Mouse (Mus musculus): ENCODE measurements around the gene Alpl.

The Alpl gene

DNA sequence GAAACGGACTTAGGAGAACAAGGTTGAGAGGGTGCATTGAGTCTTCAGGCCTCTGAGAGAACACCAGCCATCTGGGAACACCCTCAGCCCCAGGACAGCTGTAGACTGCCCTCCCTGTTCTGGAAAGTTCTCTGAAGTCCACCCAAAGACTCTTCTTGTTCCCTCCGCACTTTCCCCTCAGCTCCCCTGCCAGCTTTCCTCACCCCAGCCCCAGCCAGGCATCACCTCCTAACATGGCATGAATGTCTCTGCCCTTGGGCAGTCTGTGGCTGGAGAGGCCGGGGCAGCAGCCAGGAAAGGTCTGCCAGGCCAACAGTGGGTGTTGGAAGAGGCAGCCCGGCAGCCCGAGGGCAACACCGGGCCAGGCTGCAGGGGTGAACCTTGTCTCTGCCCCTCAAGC is 27.4 kb downstream of the Alpl start:
- no peak for DNase-seq

DNA sequence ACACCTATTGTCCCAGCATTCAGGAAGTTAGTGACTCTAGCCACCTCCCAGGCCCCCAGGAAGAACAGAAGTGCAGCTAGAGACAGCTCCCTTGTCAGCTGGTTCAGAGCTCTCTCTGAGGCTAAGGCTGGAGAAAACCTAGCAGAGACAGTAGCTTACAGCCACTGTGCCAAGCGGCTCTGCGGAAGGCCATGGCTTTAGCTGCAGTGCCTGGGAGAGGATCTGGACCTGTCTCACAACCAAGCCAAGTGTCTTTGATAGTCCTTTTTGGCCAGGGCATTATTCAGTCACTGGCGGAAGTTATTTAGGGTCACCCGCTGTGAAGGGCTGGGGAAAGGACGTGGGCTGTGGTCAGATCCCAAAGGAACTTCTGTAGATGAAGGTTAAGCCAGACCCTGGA is 27.8 kb downstream of the Alpl start:
- no peak for DNase-seq

DNA sequence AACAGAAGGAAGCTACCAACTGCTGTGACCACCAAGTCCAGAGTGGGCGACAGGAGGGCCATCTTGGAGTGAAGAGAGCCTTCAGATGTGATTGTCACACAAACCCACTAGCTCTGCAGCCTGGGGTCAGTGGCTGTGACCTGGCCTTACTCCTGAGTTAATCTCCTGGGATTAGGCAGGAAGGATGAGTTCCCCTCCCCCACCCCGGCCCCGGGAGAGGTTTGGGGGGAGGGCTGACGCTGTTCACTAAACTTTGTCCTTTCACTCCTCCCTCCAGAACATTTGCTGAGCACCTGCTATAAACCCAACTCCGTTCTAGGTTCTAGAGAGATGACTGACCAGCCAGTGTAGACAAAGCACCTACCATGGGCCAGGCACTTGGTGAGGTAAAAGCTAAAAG is 29.8 kb downstream of the Alpl start:
- no peak for DNase-seq

DNA sequence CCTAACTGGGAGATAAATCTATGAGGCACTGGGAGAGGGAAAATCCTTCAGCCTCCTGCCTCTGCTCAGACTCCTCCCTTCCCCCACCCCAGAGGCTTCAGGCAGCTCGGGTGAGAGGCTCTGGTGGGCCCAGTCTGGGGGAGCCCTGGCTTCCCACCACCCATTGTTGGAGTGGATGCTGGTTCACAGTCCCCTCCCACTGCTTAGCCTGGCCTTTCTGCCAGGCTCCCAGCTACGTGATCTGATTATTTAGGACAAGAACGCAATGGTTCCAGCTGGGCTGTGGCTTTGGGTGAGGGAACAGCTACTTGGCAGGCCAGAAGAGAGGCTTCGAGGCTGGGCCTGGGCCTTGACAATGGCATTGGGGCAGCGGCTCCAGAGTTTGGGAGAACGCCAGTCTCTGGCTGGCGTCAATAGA is 30.6 kb downstream of the Alpl start:
- peak; percentile 54 for DNase-seq

DNA sequence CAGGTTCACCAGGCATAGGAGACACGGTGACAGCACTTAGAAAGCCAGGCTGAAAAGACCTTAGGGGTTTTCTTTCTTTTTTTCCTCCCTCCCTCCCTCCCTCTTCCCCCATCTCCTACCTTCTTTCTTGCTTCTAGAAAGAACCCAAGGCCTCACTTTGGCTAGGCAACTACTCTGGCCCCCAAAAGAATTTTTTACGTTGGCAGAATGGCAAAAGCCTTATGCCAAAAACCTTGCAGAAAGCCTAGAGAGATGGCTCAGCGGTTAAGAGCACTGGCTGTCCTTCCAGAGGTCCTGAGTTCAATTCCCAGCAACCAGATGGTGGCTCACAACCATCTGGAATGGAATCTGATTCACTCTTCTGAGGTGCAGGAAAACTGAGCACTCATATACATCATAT is 31.6 kb downstream of the Alpl start:
- DNase-seq: no peak

DNA sequence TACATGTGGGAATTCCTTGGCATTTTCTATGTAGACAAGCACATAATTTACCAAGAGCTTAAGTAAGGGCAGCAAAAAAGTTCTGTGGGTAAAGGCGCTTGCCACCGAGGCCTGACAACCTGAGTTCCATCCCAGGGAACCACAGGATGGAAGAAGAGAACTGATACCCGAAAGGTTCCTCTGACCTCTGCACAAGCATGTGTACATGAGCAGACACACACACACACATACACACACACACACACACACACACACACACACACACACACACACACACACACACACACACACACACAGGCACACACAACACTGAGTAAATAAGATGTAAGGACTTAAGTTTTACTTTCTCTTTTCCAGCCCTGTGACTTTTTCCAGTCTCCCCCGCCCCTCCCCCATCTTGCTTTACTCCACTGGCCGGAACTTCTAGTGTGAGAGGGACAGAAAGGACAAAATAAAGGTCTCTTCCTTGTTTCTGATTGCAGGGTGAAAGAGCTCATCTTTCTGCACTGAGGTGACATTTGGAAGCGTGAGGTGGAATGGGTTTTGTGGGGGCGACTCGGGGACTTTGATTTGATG is 32.2 kb downstream of the Alpl start:
- no peak for DNase-seq

DNA sequence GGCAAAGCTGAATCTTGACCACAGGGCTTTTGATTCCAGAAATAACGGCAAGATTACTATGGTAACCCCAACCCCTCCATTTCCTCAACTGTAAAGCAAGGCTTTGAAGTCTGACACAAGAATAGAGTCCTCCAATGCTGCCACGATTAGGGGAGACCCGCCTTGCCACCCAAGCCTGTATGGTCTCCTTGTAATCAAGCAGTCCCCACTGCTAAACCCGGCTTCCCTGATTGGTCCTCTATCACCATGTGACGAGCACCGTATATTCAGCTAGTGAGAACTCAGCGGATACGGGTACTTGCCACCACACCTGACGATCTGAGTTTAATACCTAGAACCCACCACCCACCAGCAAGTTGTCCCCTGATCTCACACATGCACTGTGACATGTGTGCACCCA is 33.3 kb downstream of the Alpl start:
- no peak for DNase-seq

DNA sequence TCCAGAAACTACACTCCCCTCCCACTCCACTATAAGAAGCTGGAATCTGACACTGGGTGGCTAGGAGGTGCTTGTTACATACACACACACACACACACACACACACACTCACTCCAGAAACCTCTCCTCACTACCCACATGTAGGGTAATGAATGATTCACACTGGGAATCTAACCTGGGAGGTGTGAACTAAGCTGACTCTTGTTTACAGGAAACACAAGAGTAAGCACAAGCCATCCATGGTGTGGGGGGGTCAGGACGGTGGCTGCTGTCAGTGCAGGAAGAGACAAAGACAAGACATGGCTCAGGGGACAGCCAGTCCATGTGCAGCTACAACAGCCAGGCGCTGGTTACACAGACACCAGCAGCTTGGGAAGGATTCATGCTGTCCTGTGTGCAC is 41.7 kb downstream of the Alpl start:
- DNase-seq: no peak

DNA sequence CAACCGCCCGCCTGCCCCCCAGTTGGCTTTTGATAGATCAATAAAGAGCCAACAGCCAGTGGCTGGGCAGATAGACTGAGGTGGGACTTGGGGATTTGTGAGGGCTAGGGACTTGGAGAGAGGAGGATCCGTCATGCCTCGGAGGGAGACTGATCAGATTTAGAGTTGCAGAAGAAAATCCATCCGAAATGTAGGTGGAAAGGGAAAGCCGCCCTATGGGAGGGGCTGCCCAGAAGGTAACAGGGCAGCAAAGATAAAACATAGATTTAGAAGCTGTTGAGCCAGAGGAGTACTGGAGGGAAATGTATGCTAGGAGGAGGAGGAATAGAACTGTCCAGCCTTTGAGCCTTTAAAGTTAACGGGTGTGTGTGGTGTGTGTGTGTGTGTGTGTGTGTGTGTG is 43.0 kb downstream of the Alpl start:
- no peak for DNase-seq

DNA sequence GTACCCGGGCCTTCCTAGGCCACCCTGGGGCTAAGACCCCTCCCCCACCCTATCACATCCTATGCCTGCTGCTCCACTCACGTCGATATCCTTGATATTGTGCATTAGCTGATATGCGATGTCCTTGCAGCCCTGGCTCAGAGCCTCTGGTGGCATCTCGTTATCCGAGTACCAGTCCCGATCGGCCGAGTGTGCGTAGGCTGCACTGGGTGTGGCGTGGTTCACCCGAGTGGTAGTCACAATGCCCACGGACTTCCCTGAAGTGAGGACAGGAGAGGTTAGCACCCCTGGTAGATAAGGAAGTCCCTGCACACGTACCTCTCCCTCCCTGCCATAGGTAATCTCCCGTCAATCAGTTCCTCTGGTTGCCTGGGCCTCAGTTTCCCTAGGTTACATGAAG is 43.7 kb downstream of the Alpl start:
- no peak for DNase-seq

DNA sequence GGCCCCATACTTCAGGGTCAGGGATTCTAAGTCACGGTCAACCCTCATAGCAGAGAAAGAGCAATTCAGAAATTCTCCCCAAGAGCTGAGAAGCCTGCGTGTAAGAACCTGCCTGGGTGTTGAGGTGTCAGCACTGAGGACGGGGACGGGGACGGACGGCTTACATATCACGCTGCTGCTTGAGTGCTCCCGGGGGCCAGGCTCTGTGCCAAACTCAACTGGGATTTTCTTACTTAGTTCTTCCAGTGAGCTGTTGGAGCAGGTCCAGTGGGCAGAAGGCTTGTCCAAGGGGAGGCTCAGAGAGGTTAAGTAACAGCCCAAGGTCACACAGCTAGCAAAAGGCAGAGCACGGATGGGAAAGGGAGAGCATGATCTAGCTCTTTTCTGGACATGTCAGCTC is 44.5 kb downstream of the Alpl start:
- DNase-seq: no peak

DNA sequence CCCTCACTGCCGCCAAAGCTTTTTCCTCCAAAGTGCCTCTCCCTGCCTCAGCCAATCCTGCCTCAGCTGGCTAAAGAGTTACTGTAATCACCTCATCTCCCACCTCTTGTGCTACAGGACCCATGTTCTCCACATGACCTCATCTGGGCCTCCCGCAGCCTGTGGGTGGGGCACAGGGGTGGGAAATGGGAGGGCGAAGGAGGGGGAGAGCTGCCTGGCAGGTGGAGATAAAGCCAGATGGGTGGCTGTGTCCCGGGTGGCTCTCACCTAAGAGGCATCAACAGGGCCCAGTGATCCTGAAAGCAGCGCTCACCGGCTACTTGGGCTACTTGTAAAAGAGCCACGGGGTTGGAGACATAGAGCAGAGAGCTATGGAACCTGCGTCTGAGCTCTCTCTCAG is 44.9 kb downstream of the Alpl start:
- DNase-seq: no peak

DNA sequence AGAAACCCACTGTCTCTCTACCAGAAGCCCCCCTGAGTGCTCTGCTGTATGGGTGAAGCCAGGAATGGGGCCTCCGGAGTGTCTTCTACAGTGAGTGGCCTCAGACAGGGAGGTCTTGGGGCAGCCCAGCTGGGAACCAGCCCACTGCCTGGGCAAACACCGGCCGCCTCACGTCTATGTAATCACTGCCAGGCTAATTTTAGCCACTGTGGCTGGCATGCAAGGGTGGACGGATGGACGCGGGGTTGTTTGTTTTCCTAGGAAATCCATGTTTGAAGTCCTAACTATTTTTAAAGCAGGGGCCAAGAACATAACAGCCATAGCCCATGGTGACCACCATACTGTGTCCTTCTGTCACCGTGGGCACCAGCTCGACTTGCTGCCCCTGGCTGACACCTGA is 46.1 kb downstream of the Alpl start:
- DNase-seq: no peak

DNA sequence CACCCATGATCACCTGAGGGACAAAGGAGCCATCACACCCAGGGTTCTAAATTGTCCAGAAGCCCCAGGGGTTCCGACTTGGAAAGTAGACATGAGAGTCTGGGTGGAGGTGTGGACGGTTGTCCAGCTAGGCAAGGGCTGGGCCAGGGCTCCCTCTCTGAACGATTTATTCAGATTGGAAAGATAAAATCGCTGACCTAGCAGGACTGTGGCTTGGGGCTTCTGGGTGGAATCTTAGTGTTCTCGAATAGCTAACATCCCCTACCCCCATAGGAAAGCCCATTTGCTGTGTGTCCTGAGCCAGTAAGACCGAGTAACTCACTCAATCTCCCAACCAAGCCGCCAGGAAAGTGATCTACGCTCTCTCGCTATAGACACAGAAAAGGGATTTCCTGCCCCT is 46.5 kb downstream of the Alpl start:
- no peak for DNase-seq

DNA sequence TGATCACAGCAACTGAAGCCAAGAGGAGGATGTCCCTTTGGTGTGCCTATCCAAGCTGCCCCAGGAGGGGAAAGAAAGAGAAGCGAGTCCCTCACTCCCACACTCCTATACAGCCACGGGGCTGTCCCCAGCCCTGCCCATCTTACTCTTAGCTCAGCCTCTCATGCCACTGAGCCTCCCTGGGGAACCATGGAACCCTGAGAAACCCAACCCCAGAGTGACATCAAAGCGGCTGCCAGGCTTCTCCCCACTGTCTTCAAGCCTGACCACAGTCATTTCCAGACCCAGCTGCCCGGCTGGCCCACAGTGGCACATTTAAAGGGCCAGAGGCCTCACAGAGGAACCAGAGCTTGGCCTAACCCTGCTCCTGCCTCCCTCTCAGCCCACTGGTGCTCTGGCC is 47.5 kb downstream of the Alpl start:
- no peak for DNase-seq

DNA sequence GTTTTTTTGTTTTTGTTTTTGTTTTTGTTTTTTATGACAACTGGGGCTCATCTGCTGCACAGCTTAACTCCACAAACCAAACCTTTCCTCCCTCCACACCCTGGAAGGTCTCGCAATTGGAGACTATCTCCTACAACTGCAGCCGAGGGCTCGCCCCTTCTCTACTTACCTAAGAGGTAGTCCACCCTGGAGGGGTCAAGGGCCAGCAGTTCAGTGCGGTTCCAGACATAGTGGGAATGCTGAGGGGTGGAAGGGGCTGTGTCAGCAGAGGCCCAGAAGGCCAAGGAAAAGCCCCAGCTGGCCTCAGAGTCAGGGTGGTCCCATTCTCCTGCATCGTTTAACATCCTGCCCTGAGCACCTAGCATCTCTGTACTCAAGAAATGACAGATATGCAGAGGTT is 48.6 kb downstream of the Alpl start:
- no peak for DNase-seq

DNA sequence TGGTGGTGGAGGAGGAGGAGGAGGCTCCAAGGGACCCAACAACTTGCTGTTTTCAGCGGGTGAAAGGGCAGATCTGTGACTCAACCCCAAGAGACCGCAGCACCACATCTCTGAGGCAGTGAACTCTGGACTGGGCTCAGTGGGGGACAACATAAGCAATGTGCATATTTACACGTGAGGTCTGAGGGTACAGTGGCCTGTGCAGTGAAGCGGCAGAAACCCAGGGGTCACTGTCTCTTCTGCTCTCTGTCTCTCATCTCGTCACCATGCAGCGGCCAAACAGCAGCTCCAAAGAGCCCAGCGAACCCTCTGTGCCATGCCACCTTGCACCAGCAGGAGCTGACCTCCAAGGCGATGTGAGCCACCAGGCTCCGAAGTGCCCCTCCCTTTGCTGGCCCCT is 49.1 kb downstream of the Alpl start:
- DNase-seq: no peak

DNA sequence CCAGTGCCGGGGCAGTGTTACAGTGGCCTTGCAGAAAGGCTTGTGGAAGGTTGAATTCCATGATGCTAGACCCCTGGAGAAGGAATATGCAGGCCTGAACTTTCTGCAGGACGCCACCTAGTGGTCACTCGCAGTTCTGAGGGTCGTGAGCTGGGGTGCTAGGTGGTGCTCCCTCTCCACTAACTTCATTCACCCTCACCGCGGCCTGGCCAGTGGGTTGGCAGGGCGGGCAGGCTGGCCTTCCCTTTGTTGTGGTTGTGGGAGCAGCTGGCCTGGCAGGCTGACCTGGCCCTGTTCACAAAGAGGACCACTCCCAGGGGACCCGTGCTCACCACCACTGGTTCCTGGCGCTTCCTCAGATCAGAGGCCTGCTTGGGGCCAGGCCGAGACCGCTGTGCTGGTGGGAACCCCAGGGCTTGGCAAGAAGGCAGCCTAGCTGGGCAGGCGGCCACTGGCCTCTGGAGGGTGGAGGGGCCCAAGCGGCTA is 51.7 kb downstream of the Alpl start:
- DNase-seq: peak; percentile 52

DNA sequence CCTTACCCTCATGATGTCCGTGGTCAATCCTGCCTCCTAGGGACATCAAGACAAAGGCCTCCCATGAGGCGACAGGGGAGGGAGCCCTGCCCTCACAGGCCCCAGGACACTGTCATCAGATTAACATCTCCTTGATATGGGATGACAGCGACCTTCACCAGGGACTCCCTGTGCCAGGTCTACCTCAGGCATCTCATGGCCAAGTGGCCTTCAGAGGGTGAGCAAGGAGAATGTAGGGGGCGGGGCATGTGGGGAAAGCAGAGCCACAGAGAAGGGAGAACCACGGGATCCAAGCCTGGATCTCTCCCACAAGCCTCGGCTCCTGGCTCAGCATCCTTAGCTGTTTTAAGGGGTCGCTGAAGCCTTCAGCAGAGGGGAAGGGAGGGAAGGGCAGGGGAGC is 52.4 kb downstream of the Alpl start:
- no peak for DNase-seq

DNA sequence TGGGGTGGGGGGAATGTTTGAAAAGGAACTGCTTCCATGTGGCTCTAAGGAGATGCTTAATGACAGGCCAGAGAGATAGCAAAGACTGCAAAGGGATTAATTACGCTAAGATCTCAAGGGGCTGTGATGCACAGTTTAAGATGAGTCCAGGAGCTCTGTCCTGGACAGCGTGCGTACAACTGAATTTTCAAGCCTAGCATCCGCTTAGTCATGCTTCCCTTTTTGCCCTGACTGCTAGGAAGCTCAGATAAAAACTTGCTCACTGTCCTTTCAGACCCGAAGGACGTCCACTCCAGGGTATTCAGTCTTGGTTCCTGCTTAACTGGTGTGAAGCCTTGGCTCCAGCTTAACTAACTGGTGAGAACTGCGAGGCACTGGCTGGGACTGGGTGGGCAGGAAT is 55.8 kb downstream of the Alpl start:
- DNase-seq: no peak

DNA sequence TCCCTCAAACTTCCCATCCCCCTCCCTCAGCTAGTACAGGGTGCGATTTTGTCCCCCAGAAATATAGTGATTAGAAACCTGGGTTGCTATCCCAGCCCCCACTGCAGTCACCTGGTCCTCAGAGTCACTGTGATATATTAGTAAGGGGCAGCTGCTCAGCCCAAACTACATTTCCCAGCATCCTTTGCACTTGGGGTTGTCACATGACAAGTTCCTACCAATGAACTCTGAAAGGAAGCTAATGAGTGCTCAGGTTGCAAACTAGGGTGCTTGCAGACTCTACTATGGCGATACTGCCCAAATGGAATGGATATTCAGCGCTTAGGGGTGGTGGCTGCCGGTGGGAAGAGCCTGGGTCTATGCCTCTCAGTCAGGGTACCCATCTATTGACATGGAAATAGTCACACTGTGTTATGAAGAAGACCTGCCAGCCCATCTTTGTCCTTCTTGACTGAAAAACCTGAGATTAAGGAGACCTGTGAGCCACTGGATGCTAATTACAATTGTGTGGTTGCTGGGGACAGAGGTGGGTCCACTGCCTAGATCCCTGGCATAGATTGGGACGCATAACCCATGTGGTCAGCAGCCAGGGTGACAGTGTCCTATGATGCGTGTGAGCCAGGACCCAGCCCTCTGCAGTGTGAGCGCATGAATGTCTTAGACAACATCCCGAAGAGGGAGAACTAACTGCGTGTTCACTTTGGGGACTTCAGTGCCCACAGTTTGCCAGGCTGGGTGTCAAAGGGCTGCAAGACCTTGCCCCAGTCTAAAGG is 56.8 kb downstream of the Alpl start:
- peak; percentile 54 for DNase-seq

DNA sequence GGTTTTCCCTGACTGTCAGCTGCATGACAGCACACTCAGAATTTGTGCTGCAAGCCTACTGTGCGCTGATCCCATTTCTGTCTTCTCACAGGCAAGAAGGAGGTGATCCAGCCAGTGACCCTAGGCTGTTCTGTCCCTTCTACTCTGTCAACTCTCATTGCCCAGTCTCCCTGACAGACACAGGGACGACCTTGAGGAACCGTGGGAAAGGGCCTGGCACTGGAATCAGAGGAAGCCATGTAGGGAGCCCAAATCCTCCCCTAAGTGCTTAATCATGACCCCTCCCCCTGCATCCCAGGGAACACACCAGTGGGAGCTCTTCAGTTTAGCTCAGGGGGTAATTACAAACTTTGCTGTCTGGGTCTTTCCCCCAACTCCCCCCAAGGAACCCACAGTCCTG is 58.4 kb downstream of the Alpl start:
- no peak for DNase-seq

DNA sequence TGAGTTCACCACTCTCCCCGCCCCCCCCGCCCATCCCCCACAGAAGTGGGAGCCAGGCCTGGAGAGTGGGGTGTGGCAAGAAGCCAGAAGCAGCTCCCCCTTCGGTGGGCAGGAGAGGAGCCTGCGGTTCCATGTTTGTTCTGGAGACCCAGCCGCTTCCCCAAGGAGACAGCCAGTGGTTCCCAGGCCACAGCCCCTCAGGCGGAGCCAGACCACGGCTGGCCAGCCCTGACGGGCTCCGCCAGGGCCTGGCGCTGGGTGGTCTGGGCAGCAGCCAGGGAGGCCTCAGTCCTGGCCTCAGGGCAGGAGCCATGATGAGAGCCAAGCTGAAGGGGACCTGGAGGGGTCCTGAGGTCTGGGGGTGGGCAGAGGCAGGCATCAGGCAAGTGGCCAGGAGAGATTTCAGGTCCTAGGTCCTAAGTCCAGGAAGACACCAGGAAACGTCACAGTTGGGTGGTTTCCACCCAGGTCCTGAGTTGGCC is 59.9 kb downstream of the Alpl start:
- peak; percentile 57 for DNase-seq

DNA sequence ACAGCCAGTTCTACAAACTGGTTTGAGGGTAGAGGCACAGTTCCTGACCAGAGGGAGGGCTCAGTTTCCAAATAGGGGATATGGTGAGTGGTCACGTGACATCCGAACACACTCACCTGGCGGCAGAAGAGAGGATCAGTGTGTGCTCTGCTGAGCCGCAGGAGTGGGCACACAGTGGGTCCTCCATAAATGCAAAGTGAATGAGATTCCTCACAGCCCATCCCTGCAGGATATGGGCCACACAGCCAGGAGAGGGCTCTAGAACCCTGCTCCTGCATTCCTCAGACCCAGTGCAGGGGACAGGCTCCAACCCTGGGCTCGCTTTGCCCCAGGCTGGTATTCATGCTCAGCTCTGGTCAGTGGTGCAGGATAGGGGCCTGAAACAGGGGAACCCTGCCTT is 62.7 kb downstream of the Alpl start:
- DNase-seq: no peak

DNA sequence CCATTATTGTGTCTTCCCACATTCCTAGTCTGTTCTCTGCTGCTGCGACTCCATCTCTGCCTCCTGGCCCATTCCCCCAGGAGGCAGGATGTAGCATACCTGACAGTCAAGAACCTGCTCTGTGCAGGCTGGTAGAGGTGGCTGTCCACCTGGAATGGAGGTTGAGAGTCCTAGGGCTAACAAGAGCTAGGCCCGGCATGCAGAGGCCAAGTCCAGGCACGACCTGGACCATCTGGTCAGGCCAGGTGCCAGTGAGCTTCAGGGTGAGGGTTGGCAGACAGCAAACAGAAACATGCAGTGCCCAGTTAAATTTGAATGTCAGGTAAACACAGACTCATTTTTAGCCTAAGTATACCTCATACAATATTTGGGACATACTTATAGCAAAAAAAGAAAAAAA is 63.2 kb downstream of the Alpl start:
- peak; percentile 96 for DNase-seq
